In the genomic region with DNA sequence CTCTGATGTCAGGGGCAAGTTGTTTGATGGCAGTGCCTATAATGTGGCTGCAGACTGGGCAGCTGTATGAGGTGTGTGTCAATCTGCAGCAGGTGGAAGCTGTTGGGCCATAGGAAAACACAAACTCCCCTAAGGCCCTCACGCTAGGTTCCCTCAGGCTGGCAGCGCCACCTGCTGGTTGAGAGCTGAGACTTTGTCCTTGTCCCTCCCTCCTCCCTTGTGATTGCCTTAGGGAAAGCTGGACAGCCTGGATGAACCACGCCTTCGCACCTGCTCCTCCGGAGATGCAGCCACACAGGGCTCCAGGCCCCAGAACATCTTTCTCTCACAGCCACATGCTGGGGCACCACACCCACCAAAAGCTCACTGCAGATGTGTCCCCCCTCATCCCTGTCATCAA, we compare ENCODE assay signal across 9 mouse cellular contexts. TPM values are rescaled to one million over a fixed set of nuclear protein-coding genes. Genes with fewer than 3 reads are reported as not detected.
DNase-seq lines count a peak whose midpoint lies in the region; ATAC-seq and TF ChIP-seq lines count a peak whose summit lies in the region.
"Had no signal": no experiment of that assay in that cellular context is flagged by ENCODE, and none has a peak within 500 bp of the region (broad histone marks: within the 10 kb centered on the region; RNA-seq: fewer than 3 reads in every experiment).

No protein-coding gene starts in this region.

- H3K36me3 ChIP-seq in liver, adult 2 months (ENCODE audit: control insufficient read depth, insufficient read depth, low read length): no peaks in the 10 kb centered on the region
- H3K36me3 ChIP-seq: embryonic facial prominence, embryonic 12.5 days had no signal

- peaks cover 9% of the 10 kb centered on the region for H3K27me3 ChIP-seq in liver, adult 2 months (ENCODE audit: control insufficient read depth, insufficient read depth, low read length)

- ATAC-seq in erythroblast, adult 5-6 weeks (replicated peaks; ENCODE audit: low FRiP score, poor library complexity, severe bottlenecking): peak; percentile 59; the same call in 1 of the 2 replicates

- peak; percentile 77 to 86 for DNase-seq in left cerebral cortex, adult 18-20 months (ENCODE audit: low spot score in 2 of 2)
- DNase-seq in left cerebral cortex, adult 11 months (ENCODE audit: low spot score): no peak
- peak; percentile 91 for DNase-seq in brain, embryonic 14.5 days (ENCODE audit: low read depth)
- peak; percentile 74 for DNase-seq in induced T-regulatory cell, adult 2 months (ENCODE audit: low read depth)
- peak; percentile 47 for DNase-seq in liver, adult 2 months (ENCODE audit: extremely low read depth, low read depth, low spot score)
- peak; percentile 58 for DNase-seq in ovary, postnatal 14 days (ENCODE audit: low spot score)
- DNase-seq in thymus, postnatal 25 days: peak; percentile 49

- H3K4me1 ChIP-seq in liver, adult 2 months (ENCODE audit: control insufficient read depth, insufficient read depth, low read length): peaks cover 3% of the 10 kb centered on the region; the same call in 1 of the 2 replicates

- WGBS in liver, adult 2 months: 9% methylated on average over 5 of the region's 5 CpGs

- TF ChIP-seq CTCF in brain, embryonic 14.5 days (IDR thresholded peaks at IDR 0.05; ENCODE audit: borderline replicate concordance, extremely low read depth, insufficient read depth, insufficient read length): peak; percentile 98
- TF ChIP-seq CTCF in liver, adult 2 months (IDR thresholded peaks at IDR 0.05; ENCODE audit: low read depth, low read length): peak; percentile 96

- no peak overlapping the region for H3K9ac ChIP-seq in liver, adult 2 months (ENCODE audit: low read depth, low read length)
- H3K9ac ChIP-seq: embryonic facial prominence, embryonic 12.5 days had no signal

- no peak for TF ChIP-seq POLR2A in brain, embryonic 14.5 days (IDR thresholded peaks at IDR 0.05; ENCODE audit: borderline replicate concordance, extremely low read depth, insufficient read depth, insufficient read length, poor library complexity, severe bottlenecking)
- no peak for TF ChIP-seq POLR2A in liver, adult 2 months (IDR thresholded peaks at IDR 0.05; ENCODE audit: extremely low read depth, insufficient read depth, low read length)

- no peaks in the 10 kb centered on the region for H3K79me2 ChIP-seq in liver, adult 2 months (ENCODE audit: control insufficient read depth, insufficient read depth, low read length)

- H3K27ac ChIP-seq in liver, adult 2 months (replicated peaks; ENCODE audit: insufficient read depth, low read depth, low read length): no peak overlapping the region
- H3K27ac ChIP-seq: embryonic facial prominence, embryonic 12.5 days had no signal

- no peak overlapping the region for H3K4me3 ChIP-seq in liver, adult 2 months (ENCODE audit: insufficient read depth, low read depth, low read length)
- H3K4me3 ChIP-seq: embryonic facial prominence, embryonic 12.5 days had no signal

RNA-seq across cellular contexts. Expression of gene Sept3, which starts 3.5 kb away (rescaled TPM):
- total RNA-seq in left cerebral cortex, adult 18-20 months (2021): 100 to 1,000 TPM; 494 to 520 TPM
- polyA plus RNA-seq in brain, embryonic 14.5 days (2012; rRNA removed): 426 and 484 TPM in 2 replicates
- total RNA-seq in erythroblast, adult 5-6 weeks (2015; ENCODE audit: low replicate concordance): 2.3 TPM in 1 of 2 replicates, not detected in the other
- 0.09 TPM in 1 of 2 replicates, not detected in the other for total RNA-seq in erythroblast, adult 5-6 weeks (2017; ENCODE audit: low replicate concordance)
- 0.09 and 0.13 TPM in 2 replicates for total RNA-seq in liver, adult 2 months (2014; rRNA removed)
- polyA plus RNA-seq in liver, adult 2 months (2012; rRNA removed): 0.04 and 0.16 TPM in 2 replicates

RNA-seq across cellular contexts. Expression of gene 1500009C09Rik, which starts 19.0 kb away (rescaled TPM):
- total RNA-seq in left cerebral cortex, adult 18-20 months (2021): 100 to 1,000 TPM in 1 of 2 experiments, 10 to 100 TPM in 1; 93.7 to 101 TPM
- 67.2 and 71.3 TPM in 2 replicates for polyA plus RNA-seq in brain, embryonic 14.5 days (2012; rRNA removed)
- total RNA-seq in erythroblast, adult 5-6 weeks (2015; ENCODE audit: low replicate concordance): not detected in 2 replicates
- not detected in 2 replicates for total RNA-seq in erythroblast, adult 5-6 weeks (2017; ENCODE audit: low replicate concordance)
- 0.18 TPM in 1 of 2 replicates, not detected in the other for total RNA-seq in liver, adult 2 months (2014; rRNA removed)
- not detected in 2 replicates for polyA plus RNA-seq in liver, adult 2 months (2012; rRNA removed)
- polyA plus RNA-seq: embryonic facial prominence, embryonic 12.5 days had no signal

RNA-seq across cellular contexts. Expression of gene Cenpm, which starts 26.7 kb away (rescaled TPM):
- total RNA-seq in left cerebral cortex, adult 18-20 months (2021): 1 to 10 TPM; 4.0 to 4.4 TPM
- polyA plus RNA-seq in brain, embryonic 14.5 days (2012; rRNA removed): 16.5 and 26.2 TPM in 2 replicates
- total RNA-seq in erythroblast, adult 5-6 weeks (2015; ENCODE audit: low replicate concordance): 10.7 and 11.0 TPM in 2 replicates
- total RNA-seq in erythroblast, adult 5-6 weeks (2017; ENCODE audit: low replicate concordance): 2.3 and 7.2 TPM in 2 replicates
- 3.0 and 3.7 TPM in 2 replicates for total RNA-seq in liver, adult 2 months (2014; rRNA removed)
- polyA plus RNA-seq in liver, adult 2 months (2012; rRNA removed): 11.5 and 17.4 TPM in 2 replicates

RNA-seq across cellular contexts. Expression of gene Wbp2nl, which starts 27.6 kb away (rescaled TPM):
- total RNA-seq in left cerebral cortex, adult 18-20 months (2021): not detected
- polyA plus RNA-seq in brain, embryonic 14.5 days (2012; rRNA removed): 0.15 and 0.19 TPM in 2 replicates
- not detected in 2 replicates for total RNA-seq in erythroblast, adult 5-6 weeks (2015; ENCODE audit: low replicate concordance)
- total RNA-seq in erythroblast, adult 5-6 weeks (2017; ENCODE audit: low replicate concordance): not detected in 2 replicates
- total RNA-seq in liver, adult 2 months (2014; rRNA removed): not detected in 2 replicates
- not detected in 2 replicates for polyA plus RNA-seq in liver, adult 2 months (2012; rRNA removed)

RNA-seq across cellular contexts. Expression of gene Tnfrsf13c, which starts 47.0 kb away (rescaled TPM):
- total RNA-seq in left cerebral cortex, adult 18-20 months (2021): under 1 TPM; 0.26 to 0.49 TPM
- polyA plus RNA-seq in brain, embryonic 14.5 days (2012; rRNA removed): 0.26 and 0.30 TPM in 2 replicates
- 0.84 and 6.3 TPM in 2 replicates for total RNA-seq in erythroblast, adult 5-6 weeks (2015; ENCODE audit: low replicate concordance)
- total RNA-seq in erythroblast, adult 5-6 weeks (2017; ENCODE audit: low replicate concordance): not detected in 2 replicates
- 0.28 and 0.54 TPM in 2 replicates for total RNA-seq in liver, adult 2 months (2014; rRNA removed)
- polyA plus RNA-seq in liver, adult 2 months (2012; rRNA removed): 0.17 and 0.34 TPM in 2 replicates

Comparison
In these comparisons a context has a peak if more than half of its experiments do, and no peak if none do; other contexts are left out.
1. RNA of gene Sept3, which starts 3.5 kb away (total RNA-seq): 494 to 520 TPM in left cerebral cortex, adult 18-20 months; 0.09 to 0.13 TPM in liver, adult 2 months and 0.09 to 2.3 TPM in erythroblast, adult 5-6 weeks; every median in the first group is over 100 times any median in the second.
2. RNA of gene 1500009C09Rik, which starts 19.0 kb away (total RNA-seq): 93.7 to 101 TPM in left cerebral cortex, adult 18-20 months; 0.18 TPM in liver, adult 2 months and not detected in erythroblast, adult 5-6 weeks; every median in the first group is over 10 times any median in the second.